In genomic region chr5:21658623-21659395, GRCm38 (mm10) we compare ENCODE assay signal across 8 mouse cellular contexts. TPM values are rescaled to one million over a fixed set of nuclear protein-coding genes. Genes with fewer than 3 reads are reported as not detected.
DNase-seq lines count a peak whose midpoint lies in the region; ATAC-seq lines count a peak whose summit lies in the region.

No protein-coding gene starts in this region.

- H3K4me1 ChIP-seq in heart, embryonic 12.5 days (replicated peaks): peaks cover 6% of the 10 kb centered on the region
- H3K4me1 ChIP-seq in kidney, embryonic 16.5 days (ENCODE audit: insufficient read depth, low read length): peaks cover 9% of the 10 kb centered on the region; the same call in 1 of the 2 replicates
- no peaks in the 10 kb centered on the region for H3K4me1 ChIP-seq in liver, embryonic 11.5 days (replicated peaks; ENCODE audit: control insufficient read depth, insufficient read depth, low read length)

- ATAC-seq in erythroblast, adult 5-6 weeks (replicated peaks; ENCODE audit: low FRiP score, poor library complexity, severe bottlenecking): peak; percentile 70
- peak; percentile 59 for ATAC-seq in heart, embryonic 12.5 days (ENCODE audit: insufficient number of reproducible peaks, low FRiP score)
- peak; percentile 88 for ATAC-seq in kidney, embryonic 16.5 days (ENCODE audit: low FRiP score, low TSS enrichment)
- ATAC-seq in liver, embryonic 11.5 days (replicated peaks; ENCODE audit: low FRiP score): peak; percentile 68

- no peak overlapping the region for H3K4me3 ChIP-seq in heart, embryonic 12.5 days
- no peak overlapping the region for H3K4me3 ChIP-seq in kidney, embryonic 16.5 days (ENCODE audit: low read length)
- H3K4me3 ChIP-seq in liver, embryonic 11.5 days (ENCODE audit: low read depth, low read length): no peak overlapping the region

- no peak overlapping the region for H3K9ac ChIP-seq in heart, embryonic 12.5 days
- no peak overlapping the region for H3K9ac ChIP-seq in kidney, embryonic 16.5 days (replicated peaks; ENCODE audit: low read length)
- no peak overlapping the region for H3K9ac ChIP-seq in liver, embryonic 11.5 days (ENCODE audit: low read depth, low read length)

- H3K9me3 ChIP-seq in heart, embryonic 12.5 days (replicated peaks): no peaks in the 10 kb centered on the region
- H3K9me3 ChIP-seq in kidney, embryonic 16.5 days (ENCODE audit: low read length): no peaks in the 10 kb centered on the region
- no peaks in the 10 kb centered on the region for H3K9me3 ChIP-seq in liver, embryonic 11.5 days (ENCODE audit: control insufficient read depth, low read length)

- peak; percentile 73 for DNase-seq in 416B (ENCODE audit: low read depth)
- DNase-seq in adrenal gland, postnatal 4 days (ENCODE audit: low spot score in 2 of 2): peak; percentile 60 to 74
- peak; percentile 58 for DNase-seq in liver, embryonic 11.5 days (ENCODE audit: low spot score)
- peak; percentile 36 to 51 for DNase-seq in natural killer cell, adult 2 months (ENCODE audit: low spot score in 2 of 2)
- DNase-seq in splenic B cell, adult 2 months (ENCODE audit: low read depth, low spot score): peak; percentile 76

- H3K4me2 ChIP-seq in heart, embryonic 12.5 days: no peak overlapping the region
- no peak overlapping the region for H3K4me2 ChIP-seq in kidney, embryonic 16.5 days (replicated peaks; ENCODE audit: low read depth, low read length)
- no peak overlapping the region for H3K4me2 ChIP-seq in liver, embryonic 11.5 days

- no peaks in the 10 kb centered on the region for H3K27me3 ChIP-seq in heart, embryonic 12.5 days (replicated peaks)
- no peaks in the 10 kb centered on the region for H3K27me3 ChIP-seq in kidney, embryonic 16.5 days (ENCODE audit: insufficient read depth, low read length)
- no peaks in the 10 kb centered on the region for H3K27me3 ChIP-seq in liver, embryonic 11.5 days (replicated peaks; ENCODE audit: control insufficient read depth, insufficient read depth, low read length)
- no peaks in the 10 kb centered on the region for H3K27me3 ChIP-seq in splenic B cell, adult 2 months (ENCODE audit: control insufficient read depth, insufficient read depth, low read length, poor library complexity, severe bottlenecking)

- peaks cover 61% of the 10 kb centered on the region for H3K36me3 ChIP-seq in heart, embryonic 12.5 days
- H3K36me3 ChIP-seq in kidney, embryonic 16.5 days (ENCODE audit: insufficient read depth, low read length): peaks cover 33% of the 10 kb centered on the region
- H3K36me3 ChIP-seq in liver, embryonic 11.5 days (ENCODE audit: control insufficient read depth, insufficient read depth, low read length): peaks cover 15% of the 10 kb centered on the region; the same call in 1 of the 2 replicates
- peaks cover 7% of the 10 kb centered on the region for H3K36me3 ChIP-seq in splenic B cell, adult 2 months (ENCODE audit: control insufficient read depth, insufficient read depth, low read length, poor library complexity, severe bottlenecking)

- 45% methylated on average over 11 of the region's 11 CpGs for WGBS in heart, embryonic 12.5 days
- 46% methylated on average over 11 of the region's 11 CpGs for WGBS in kidney, embryonic 16.5 days
- WGBS in liver, embryonic 11.5 days: 45% methylated on average over 11 of the region's 11 CpGs

- H3K27ac ChIP-seq in heart, embryonic 12.5 days (ENCODE audit: poor library complexity, severe bottlenecking): no peak overlapping the region
- H3K27ac ChIP-seq in kidney, embryonic 16.5 days (ENCODE audit: low read length): peak overlapping the region; percentile 59
- no peak overlapping the region for H3K27ac ChIP-seq in liver, embryonic 11.5 days (ENCODE audit: low read depth, low read length)

RNA-seq across cellular contexts. Expression of gene Armc10, which starts 13.2 kb away (rescaled TPM):
- 10 to 100 TPM; 34.7 to 36.2 TPM for total RNA-seq in adrenal gland, postnatal 4 days (2021)
- 11.0 and 16.7 TPM in 2 replicates for total RNA-seq in erythroblast, adult 5-6 weeks (2015; ENCODE audit: low replicate concordance)
- 4.6 and 5.1 TPM in 2 replicates for total RNA-seq in erythroblast, adult 5-6 weeks (2017; ENCODE audit: low replicate concordance)
- 21.7 and 22.9 TPM in 2 replicates for polyA plus RNA-seq in heart, embryonic 12.5 days (2016; fragmentation: Nextera tagmentation; extraction: Ambion mirVana)
- polyA plus RNA-seq in kidney, embryonic 16.5 days (2015; fragmentation: Nextera tagmentation; extraction: Ambion mirVana): 52.4 and 55.2 TPM in 2 replicates
- polyA plus RNA-seq in liver, embryonic 11.5 days (2014; fragmentation: Nextera tagmentation; extraction: Ambion mirVana): 29.7 and 29.8 TPM in 2 replicates

RNA-seq across cellular contexts. Expression of gene Fbxl13, which starts 13.4 kb away (rescaled TPM):
- under 1 TPM; 0.20 to 0.25 TPM for total RNA-seq in adrenal gland, postnatal 4 days (2021)
- total RNA-seq in erythroblast, adult 5-6 weeks (2015; ENCODE audit: low replicate concordance): not detected in 2 replicates
- total RNA-seq in erythroblast, adult 5-6 weeks (2017; ENCODE audit: low replicate concordance): not detected in 2 replicates
- 0.10 and 0.19 TPM in 2 replicates for polyA plus RNA-seq in heart, embryonic 12.5 days (2016; fragmentation: Nextera tagmentation; extraction: Ambion mirVana)
- polyA plus RNA-seq in kidney, embryonic 16.5 days (2015; fragmentation: Nextera tagmentation; extraction: Ambion mirVana): 0.24 and 0.30 TPM in 2 replicates
- 0.23 and 0.32 TPM in 2 replicates for polyA plus RNA-seq in liver, embryonic 11.5 days (2014; fragmentation: Nextera tagmentation; extraction: Ambion mirVana)

RNA-seq across cellular contexts. Expression of gene Napepld, which starts 42.4 kb away (rescaled TPM):
- total RNA-seq in adrenal gland, postnatal 4 days (2021): 10 to 100 TPM; 22.1 to 24.7 TPM
- total RNA-seq in erythroblast, adult 5-6 weeks (2015; ENCODE audit: low replicate concordance): 0.19 and 0.63 TPM in 2 replicates
- 0.60 and 2.0 TPM in 2 replicates for total RNA-seq in erythroblast, adult 5-6 weeks (2017; ENCODE audit: low replicate concordance)
- 5.4 and 6.9 TPM in 2 replicates for polyA plus RNA-seq in heart, embryonic 12.5 days (2016; fragmentation: Nextera tagmentation; extraction: Ambion mirVana)
- polyA plus RNA-seq in kidney, embryonic 16.5 days (2015; fragmentation: Nextera tagmentation; extraction: Ambion mirVana): 5.9 and 7.3 TPM in 2 replicates
- polyA plus RNA-seq in liver, embryonic 11.5 days (2014; fragmentation: Nextera tagmentation; extraction: Ambion mirVana): 3.6 and 3.9 TPM in 2 replicates
